Mouse (Mus musculus): ENCODE data around the gene Adh1.

DNA sequence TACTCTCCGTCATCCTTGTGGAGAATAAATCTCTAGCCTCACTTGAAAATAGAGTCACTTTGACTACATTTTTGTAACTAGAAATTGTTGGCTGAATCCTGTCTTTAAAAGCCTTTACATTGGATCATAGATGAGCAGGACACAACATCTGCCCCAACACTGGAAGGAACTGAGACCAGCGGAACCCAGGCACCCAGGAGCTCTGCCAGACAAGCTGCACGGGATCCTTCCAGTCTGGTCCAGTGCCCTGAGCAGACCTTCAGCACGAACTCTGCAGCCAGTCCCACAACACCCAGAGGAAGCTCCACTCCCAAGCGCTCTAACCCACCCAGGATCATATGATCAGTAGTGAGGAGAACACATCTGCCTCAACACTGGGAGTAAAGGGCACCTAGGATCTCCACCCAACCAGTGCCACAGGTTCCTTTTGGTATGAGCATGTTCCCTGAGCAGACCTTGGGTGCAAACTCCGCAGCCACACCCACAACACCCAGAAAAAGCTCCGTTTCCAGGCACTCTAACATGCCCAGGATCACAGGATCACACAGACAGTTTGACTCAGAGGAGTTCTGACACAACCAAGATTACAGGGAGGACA is 32.6 kb downstream of the Adh1 start:
- no peak for TF ChIP-seq MYOD1 (IDR thresholded peaks at IDR 0.05; ENCODE audit: control insufficient read depth in 1 of 3, insufficient read length in 2 of 3, low read depth in 2 of 3)
- TF ChIP-seq MYOG (IDR thresholded peaks at IDR 0.05; ENCODE audit: control insufficient read depth in 1 of 3, insufficient read depth in 1 of 3, insufficient read length in 2 of 3, low read depth in 2 of 3): no peak

Measured in myocyte (in vitro differentiated cells).